Mouse (Mus musculus): ENCODE measurements at regions not wholly inside any gene's neighbourhood (a gene's known extent, or its start where the extent isn't known, plus 50 kb on each side); places are given as distances from the start of the nearest gene placed in this dataset.

GRCm38 (mm10) chr1:16790733-16791309, 697.7 kb upstream of the 4930444P10Rik start:
- Histone ChIP-seq H3K36me3 (no peaks in the 10 kb centered on the region), H3K4me1 (replicated peaks) (no peaks in the 10 kb centered on the region), H3K27ac (no peak overlapping the region), H3K27me3 (no peaks in the 10 kb centered on the region), H3K4me3 (replicated peaks) (no peak overlapping the region), H3K9ac (replicated peaks) (no peak overlapping the region), H3K9me3 (no peaks in the 10 kb centered on the region), H3K4me2 (replicated peaks) (no peak overlapping the region)
- 98% methylated on average over 4 of the region's 4 CpGs for WGBS
- no peak for ATAC-seq

GRCm38 (mm10) chr1:16779791-16780190, 686.7 kb upstream of the 4930444P10Rik start:
- no peak for ATAC-seq
- Histone ChIP-seq H3K27ac (no peak overlapping the region), H3K4me2 (replicated peaks) (no peak overlapping the region), H3K36me3 (no peaks in the 10 kb centered on the region), H3K4me1 (replicated peaks) (no peaks in the 10 kb centered on the region), H3K9ac (replicated peaks) (no peak overlapping the region), H3K9me3 (no peaks in the 10 kb centered on the region), H3K27me3 (no peaks in the 10 kb centered on the region), H3K4me3 (replicated peaks) (no peak overlapping the region)
- WGBS: 61% methylated on average over 1 of the region's 1 CpGs

- Histone ChIP-seq H3K27ac (no peak overlapping the region), H3K36me3 (no peaks in the 10 kb centered on the region), H3K4me1 (replicated peaks) (no peaks in the 10 kb centered on the region), H3K4me3 (replicated peaks) (no peak overlapping the region), H3K4me2 (replicated peaks) (no peak overlapping the region), H3K9me3 (no peaks in the 10 kb centered on the region), H3K27me3 (no peaks in the 10 kb centered on the region), H3K9ac (replicated peaks) (no peak overlapping the region)
- 95% methylated on average over 1 of the region's 1 CpGs for WGBS
- ATAC-seq: no peak
These were observed 667.8 kb upstream of the 4930444P10Rik start for GRCm38 (mm10) chr1:16760951-16761350.
